Mouse (Mus musculus) bone marrow macrophage, adult 2 months (primary cell): Measurements from ENCODE around the gene Ficd.

Experiments
- CTCF ChIP-seq: IDR thresholded peaks from 2 replicates; pipeline ENCODE4 v1.5.1; 2012; ENCODE audit warnings: low read depth, mild to moderate bottlenecking, low read length, moderate library complexity
- POLR2A ChIP-seq: IDR thresholded peaks from 2 replicates; pipeline ENCODE4 v1.6.1; 2012; ENCODE audit warnings: mild to moderate bottlenecking, low read depth, low read length, borderline replicate concordance

- no peak for TF ChIP-seq POLR2A
- no peak for TF ChIP-seq CTCF
These were observed 9.0 kb upstream of the Ficd start for GRCm38 (mm10) chr5:113726618-113727017.
